Mouse (Mus musculus) activated CD4-positive, CD25-positive, alpha-beta regulatory T cell, adult 4 months (primary cell): ENCODE data around the gene Ostm1. TPM values are rescaled to one million over a fixed set of nuclear protein-coding genes. Genes with fewer than 3 reads are reported as not detected.

Experiments used
- ATAC-seq: one replicate; pipeline ENCODE4 v1.8.0; 2017
- polyA plus RNA-seq, 2 experiments: library from polyadenylated mRNA; unstranded; fragments of 100-300 nt; shearing (Covaris generic); gene quantifications; one replicate each; pipeline ENCODE4 v1.2.1; 2017

The Ostm1 gene
- polyA plus RNA-seq, 2 experiments from 2014 or later, result 35.5 to 46.7 TPM

DNA sequence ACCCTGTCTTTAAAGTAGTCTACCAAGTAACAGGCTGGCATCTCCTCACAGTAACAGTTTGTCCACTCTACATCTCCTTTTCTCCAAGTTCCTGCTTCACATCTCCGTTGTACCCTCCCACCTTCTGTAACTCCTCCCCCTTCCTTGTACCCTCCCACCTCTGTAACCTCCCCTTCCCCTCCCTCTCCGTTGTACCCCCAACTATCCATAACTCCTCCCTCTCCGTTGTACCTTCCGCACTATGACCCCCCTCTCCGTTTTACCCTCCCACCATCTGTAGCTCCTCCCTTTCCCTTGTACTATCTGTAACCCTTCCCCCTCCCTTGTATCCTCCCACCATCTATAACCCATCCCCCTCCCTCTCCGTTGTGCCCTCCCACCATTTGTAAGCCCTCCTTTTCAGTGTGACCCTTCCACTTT is 97.0 kb downstream of the Ostm1 start:
- no peak for ATAC-seq

DNA sequence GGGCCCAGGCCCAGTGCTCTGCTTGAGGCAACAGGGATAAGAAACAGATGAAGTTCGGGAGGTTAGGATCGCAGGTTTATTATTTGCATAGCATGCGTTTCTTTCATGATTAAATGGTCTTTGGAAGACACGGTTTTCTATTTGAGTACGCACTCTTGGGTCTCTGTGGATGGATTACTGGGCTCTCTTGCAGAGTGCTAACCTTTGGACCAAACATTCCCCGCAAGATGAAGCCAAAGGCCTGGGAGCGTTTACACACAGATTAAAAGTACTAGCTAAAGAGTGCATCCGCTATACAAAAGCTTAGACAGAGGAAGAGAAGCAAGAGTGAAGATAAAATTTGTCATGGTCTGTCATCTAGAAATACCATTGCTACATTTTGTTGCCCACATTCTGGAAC is 98.8 kb downstream of the Ostm1 start:
- no peak for ATAC-seq

DNA sequence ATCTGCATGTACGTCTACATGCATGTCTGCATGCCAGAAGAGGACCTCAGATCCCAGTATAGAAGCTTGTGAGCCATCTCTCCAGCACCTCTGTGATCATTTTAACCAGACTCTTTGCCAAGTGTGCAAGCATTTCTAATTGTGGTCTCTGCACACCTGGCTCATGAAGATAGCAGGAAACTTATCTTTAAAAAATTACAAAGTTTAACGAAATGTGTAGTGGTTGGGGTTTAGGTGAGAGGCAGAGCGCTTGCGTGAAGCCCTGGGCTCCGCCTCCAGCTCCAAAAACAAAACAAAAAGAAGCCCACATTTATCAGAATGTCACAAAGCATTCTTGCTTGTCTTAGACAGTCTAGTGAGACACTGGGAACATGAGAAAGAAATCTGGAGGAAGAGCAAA is 104.3 kb downstream of the Ostm1 start:
- ATAC-seq, result no peak

DNA sequence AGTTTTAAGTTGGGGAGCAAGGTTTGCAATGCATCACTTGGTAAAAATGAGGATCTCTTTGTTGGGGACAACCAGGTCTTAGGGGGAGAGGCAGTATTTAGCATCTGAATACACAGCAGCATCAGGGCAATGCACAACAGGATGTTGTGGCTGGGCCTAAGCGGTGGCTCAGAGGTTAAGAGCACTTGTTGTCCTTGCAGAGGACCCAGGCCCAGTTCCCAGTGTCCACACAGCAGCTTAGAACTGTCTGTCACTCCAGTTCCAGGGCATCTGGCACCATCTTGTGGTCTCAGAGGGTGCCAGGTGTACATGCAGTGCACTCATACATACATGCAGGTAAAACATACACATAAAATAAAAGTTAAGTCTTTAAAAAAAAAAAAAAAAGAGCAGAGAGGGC is 106.1 kb downstream of the Ostm1 start:
- no peak for ATAC-seq

DNA sequence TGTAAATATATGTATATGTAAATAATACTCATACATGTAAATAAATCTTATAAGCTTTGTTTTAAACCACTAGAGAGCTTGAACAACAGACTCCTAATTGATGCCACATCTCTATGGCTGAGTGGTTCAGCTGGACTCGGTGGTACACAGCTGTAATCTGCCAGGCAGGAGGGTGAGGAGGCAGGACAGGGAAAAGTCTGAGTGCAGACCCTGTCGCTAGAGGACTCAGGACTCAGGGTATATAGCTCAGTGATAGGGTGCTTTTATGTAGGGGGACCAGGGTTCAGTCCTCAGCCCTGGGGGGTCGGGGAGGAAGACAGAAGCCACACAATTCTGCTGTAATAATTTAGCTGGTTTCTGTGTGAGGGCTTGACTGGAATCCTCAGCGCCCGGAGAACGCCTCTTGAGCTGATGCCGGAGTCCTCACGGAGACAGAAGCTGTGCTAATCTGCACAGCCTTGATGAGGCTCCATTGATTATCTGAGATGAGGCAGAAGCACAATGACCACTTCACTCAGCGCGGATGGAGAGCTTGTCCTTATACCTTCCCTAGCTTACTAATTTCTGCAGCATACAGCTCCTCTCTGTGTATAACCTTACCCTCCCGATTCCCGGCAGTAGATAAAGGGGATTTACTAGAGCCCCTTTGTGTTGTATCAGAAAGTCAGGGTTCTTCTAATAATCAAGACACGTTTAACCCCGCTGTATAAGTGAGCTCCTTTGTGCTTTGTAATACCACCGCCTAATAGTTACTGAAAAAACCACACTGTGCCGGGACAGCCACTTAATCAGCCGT is 106.8 kb downstream of the Ostm1 start:
- no peak for ATAC-seq

DNA sequence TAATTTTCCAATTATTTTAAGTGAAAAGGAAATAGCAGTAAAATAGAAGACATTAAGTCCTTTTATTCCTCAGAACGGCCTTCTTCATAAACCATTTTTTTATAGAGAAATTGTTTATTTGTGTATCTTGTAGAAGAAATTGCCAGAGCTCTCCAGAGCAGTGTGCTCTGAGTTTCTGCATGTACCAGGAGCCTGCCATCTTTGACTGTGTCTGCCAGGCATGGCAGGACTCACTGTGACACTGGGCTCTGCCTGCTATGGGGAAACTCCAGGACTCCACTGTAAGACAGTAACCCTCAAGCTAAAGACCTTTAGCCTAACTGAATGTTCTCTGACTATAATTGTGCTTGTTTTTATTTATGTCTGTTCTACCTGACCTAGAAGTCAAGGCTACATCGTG is 107.4 kb downstream of the Ostm1 start:
- no peak for ATAC-seq

DNA sequence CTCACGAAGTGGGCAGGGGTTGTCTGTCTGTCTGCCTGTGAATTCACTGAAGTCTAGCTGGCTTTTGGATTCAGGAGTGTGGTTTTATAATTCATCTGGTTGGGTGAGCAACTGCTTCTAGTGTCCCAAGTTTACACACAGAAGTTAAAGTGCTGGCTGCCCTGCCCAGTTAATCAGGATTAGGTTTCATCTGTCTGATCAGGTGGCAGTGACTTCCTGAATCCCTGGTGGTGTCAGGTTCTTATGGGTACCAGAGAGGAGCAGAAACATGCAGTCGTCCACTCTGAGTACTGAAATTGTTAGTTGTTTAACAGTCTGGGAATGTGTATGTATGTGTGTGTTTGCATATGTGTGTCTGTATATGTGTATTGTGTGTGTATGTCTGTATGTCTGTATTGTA is 108.5 kb downstream of the Ostm1 start:
- ATAC-seq, result no peak

DNA sequence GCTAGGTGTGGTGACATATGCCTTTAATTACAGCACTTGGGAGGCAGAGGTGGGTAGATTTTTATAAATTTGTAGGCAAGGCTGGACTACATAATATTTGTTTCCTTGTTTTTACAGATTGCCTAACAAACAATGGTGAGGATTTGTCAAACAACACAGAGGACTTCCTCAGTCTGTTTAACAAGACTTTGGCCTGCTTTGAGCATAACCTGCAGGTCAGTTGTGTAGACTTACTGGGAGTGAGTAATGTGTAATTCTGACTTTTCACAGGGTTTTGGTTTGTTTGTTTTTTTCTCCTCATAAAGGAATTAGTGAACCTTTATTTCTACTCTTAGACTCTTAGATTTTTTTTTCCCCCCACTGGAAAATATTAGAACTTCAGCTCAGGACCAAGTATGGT is 109.2 kb downstream of the Ostm1 start:
- no peak for ATAC-seq

DNA sequence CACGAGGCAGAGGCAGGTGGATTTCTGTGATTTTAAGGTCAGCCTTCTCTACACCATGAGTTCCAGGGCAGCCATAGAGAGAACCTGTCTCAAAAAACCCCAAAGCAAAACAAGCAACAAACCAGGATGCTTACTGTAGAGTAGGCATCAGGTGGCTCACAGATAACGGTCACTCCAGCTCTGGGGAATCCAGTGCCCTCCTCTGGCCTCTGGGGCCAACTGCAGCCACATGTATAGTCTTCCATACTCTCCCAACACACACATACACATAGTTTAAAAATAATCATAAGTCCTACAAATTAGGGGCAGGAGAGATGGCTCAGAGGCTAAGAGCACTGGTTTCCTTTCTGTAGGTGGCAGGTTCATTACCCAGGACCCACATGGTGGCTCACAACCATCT is 109.9 kb downstream of the Ostm1 start:
- no peak for ATAC-seq

DNA sequence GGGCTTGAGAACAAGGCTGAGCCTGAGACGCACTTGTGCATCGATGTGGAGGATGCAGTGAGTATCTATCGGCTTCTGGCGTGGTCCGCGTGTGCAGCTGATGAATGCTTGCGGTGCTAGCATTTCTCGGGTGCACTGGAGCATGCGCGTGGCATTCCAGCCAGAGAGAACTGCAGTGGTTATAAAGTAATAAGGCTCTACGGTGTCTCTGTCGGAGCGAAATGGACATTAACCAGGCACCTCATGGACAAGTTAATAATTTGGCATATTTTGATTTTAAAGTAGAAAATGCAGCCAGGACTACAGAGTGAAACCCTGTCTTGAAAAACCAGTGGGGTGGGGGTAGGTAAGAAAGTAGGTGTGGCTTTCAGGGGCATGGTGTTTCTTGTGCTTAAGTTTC is 112.7 kb downstream of the Ostm1 start:
- no peak for ATAC-seq

DNA sequence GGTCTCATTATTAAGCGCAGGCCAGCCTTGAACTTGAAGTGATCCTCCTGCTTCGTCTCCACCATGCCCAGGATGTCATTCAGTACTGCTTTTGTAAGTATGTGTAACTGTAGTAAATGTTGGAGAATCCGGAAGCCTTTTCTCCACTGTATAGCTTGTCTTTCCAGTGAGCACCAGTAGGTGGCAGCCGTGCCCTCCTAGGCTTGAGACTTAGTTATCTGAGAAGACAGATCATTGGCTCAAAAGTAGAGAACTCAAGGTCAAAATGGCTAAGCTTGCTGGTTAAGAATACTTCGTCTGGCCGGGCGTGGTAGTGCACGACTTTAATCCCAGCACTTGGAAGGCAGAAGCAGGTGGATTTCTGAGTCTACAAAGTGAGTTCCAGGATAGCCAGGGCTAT is 113.4 kb downstream of the Ostm1 start:
- ATAC-seq, result peak; percentile 56

DNA sequence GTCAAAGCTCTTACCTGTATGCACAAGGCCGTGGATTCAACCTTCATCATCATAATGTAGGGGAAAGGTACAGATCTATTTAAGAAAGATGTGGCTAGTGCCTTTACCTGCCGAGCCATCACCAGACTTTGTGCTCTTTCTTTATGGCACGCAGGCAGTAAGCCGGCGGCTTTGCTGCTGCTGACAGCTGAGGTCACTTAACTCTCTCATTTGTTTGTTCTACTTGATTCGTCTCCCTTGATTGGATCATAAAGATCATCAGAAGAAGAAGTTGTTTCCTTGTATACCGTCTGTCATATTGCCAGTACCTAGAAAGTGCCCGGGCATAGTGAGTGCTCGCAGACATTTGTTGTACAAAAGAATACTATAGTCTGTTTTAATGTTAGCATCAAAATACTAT is 114.8 kb downstream of the Ostm1 start:
- ATAC-seq, result no peak

DNA sequence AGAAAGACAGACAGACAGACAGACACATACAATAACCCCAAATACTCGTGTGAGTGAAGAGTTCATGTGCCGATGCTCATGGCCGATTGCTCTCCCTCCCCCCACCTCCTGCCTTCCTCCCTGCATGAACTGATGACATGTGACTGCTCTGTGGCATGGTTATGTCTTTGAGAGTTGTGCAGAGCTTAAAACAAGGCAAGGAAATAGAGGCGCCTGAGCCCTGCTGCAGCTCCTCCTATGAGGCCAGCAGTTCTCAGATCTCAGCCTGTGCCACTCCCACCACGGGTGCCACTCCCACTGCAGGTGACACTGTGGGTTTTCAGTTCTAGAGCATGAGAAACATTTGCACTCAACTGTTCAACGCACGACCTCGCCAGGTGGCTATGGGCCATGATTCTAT is 115.4 kb downstream of the Ostm1 start:
- ATAC-seq, result peak; percentile 91

DNA sequence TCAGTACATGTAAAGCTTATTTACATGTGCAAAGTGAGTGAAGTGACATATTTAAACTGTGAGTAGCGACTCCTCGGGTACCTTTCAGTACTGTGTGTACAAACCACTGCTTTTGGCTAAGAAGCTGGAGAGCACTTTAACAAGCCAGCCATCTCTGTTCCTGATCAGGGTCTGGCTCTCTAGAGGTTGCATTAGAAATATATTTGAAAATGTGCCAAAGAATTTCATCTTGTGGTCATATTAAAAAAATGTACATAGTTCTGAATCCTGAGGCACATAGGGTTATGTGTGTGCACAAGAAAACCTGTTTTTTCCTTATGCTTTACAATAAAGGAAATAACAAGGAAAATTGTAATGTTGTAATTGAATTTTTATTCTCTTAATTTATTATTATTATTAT is 118.5 kb downstream of the Ostm1 start:
- no peak for ATAC-seq

DNA sequence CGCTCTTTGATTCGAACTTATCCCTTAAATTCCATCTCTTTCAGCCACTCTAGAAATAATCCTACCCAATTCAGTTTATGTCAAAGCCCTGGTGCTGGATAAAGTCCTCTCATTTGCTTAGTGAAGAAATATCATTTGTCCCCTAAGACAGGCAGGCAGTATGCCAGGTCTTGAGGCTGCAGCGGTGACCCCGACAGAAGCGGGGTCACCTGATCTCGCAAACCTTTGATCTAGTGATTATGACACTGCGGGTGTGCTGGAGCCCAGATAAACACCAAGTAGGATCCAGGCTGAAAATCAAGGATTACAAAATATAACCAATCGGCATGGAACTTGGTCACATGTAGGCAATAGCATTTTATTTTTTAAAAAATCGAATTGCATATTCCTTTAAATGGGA is 131.1 kb downstream of the Ostm1 start:
- no peak for ATAC-seq

DNA sequence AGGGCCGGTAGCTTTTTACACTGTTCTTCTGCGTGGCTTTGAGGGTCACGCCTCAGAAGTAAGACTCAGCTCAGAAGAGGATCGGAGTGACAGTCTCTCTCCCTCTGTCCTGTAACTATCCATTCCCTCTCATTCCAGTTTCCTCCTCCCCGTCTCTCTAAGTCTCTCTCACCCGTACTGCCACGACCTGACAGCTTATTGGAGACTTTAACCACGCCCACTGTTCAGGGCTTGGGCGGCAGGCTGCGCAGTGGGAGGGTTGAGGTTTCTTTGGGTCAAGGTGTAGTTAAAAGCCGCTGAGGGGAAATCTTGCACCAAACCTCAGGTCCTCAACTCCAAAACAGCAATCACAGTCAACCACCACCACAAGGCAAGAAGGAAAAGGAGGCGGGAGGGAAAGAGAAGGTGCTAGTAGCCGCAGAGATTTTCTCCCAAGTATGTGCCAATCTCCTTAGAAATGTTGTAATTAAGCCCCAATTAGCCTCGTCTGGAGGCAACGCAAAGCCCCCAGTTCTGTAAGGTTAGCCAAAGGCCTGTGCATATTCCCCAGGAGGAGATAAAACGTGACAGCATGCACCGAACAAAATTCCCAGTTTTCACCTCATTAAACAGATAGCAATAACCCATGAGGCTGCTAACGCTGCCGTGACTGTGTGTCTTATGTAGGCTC is 131.9 kb downstream of the Ostm1 start:
- ATAC-seq, result no peak

DNA sequence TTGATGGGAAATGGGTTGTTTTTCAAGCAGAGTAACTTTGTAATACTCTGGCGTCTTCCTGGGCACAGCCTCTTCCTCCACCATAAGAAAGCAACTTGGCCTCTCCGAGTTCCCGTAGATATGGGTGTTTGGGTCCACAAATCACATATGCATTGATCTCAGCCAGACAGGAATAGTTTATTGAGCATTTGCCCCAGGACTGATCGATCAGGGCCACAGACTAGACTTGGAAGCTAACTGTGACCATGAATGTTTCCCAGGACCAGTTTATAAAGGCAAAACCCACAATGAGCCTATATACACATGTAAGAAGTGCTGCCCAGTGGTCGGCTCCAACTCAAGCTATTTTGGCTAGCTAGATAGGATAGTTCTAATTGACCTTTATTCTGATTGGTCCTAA is 138.5 kb downstream of the Ostm1 start:
- no peak for ATAC-seq

DNA sequence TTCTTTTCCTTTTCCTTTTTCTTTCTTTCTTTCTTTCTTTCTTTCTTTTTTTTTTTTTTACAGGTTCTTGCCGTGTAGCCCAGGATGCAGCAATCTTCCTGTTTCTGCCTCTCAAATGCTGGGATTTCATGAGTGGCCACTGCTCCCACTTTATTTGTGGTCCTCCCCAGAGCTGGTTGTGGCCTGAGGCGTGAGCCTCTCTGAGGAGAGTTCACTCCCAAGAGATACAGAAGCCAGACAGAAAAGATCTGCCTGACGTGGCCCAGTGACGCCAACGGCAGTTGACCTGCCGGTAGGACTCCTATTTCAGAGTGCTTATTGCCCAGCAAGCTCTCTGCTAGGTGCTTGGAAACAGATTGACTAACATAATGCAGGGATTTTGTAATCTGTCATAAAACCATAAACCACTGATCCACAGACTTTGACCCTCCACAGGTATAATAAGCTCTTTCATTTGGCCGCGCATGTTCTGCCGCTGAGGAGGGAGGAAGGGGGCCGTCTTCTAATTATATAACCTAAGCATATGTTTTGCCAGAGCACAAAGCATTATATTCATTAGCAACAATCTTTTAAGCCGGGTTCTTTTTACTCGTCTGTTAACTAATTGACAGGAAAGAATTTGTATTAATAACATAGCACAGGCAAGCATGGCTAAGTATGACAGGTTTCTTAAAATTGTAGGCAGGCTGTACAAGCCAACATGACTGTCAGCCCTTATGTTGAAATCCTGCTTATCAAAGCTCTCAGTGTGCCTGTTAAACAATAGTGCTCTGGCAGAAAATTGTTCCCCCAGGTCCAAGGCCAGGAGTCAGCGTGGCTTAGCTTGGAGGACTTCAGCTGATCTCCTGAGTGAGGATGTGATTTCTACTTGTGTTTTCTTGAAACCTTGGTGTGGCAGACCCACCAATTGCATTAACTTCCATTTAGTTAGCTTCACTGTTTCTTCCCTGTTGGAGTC is 139.9 kb downstream of the Ostm1 start:
- ATAC-seq, result no peak

DNA sequence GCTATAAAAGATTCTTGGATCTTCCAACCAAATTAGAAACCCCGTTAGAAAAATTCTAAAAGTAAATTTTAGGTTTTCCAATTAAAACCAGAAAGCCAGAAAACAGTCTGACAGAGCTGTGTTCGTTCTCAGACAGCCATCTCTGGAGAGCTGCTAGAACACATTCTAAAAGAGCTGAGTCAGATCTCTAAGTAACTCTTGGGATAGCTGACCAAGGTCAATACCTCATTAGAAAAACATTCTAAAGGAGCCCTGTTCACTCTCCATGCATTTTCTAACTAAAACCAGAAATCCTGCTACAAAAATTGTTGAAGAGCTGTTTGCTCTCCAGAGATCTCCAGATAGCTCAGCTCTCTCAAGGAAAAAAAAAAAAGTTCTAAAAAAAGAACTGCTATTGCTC is 146.0 kb downstream of the Ostm1 start:
- ATAC-seq, result no peak

DNA sequence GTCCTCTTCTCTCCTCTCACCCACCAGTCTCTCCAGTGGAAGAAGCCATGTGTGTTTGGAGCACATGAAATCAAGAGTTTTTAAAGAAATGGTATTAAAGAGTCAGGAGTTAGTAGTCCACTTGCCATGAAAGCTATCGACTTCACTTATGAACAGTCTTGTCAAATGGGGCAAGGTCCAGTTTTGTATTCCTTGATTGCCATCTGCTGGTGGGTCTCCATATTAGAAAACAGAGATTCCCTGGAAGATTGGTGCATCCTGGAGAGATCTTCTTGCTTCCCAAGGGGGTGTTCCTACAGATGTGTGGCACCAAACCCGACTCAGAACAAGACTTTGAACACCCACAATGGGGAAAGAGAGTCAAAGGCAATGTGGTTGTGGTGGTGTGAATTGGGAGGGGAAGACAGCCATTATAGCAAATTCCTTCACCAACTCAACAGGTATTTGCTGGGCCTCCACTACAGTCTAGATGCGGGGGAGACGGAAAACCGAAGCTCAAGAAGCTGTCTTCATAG is 151.0 kb downstream of the Ostm1 start:
- no peak for ATAC-seq

DNA sequence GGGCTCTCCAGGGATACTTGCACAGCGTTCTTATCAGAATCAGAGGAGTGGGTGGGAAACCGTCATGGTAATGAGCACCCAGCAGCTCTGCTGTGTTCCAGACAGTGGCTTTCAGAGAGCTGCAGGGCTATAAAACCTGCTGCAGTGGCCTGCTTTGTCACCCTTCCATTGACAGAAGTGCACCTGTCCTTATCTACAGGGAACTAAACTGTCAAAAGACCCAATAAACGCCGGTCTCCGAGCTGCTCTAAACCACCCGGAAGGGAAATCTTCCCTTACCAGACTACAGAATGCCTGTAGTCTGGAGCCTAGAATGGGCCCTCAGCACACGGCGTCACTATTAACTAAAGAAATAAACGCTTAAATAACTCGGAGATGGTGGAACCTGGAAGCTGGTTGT is 168.2 kb downstream of the Ostm1 start:
- no peak for ATAC-seq
